Mouse (Mus musculus) midbrain, embryonic 14.5 days (tissue): ENCODE results near the gene Trpc3. TPM values are rescaled to one million over a fixed set of nuclear protein-coding genes. Genes with fewer than 3 reads are reported as not detected.

Source experiments
- polyA plus RNA-seq: library from polyadenylated mRNA; unstranded; fragments of >200 nt; fragmentation: Nextera tagmentation; extraction: Ambion mirVana; gene quantifications from 2 replicates; pipeline ENCODE4 v1.2.1, GENCODE M21; 2014

Trpc3 gene
- polyA plus RNA-seq, 1 experiment from 2014 or later, result 7.8 TPM

Other genes starting within 250 kb of the Trpc3 start
- gene Anxa5, start 214.3 kb downstream of the Trpc3 start, polyA plus RNA-seq, result 19.8 and 49.1 TPM in 2 replicates
- 0.24 TPM in 1 of 2 replicates, not detected in the other for gene 1810062G17Rik, start 214.2 kb downstream of the Trpc3 start, polyA plus RNA-seq
- gene Gm11549, start 168.4 kb downstream of the Trpc3 start, polyA plus RNA-seq, result 0.21 and 0.27 TPM in 2 replicates
- gene Exosc9, start 137.6 kb downstream of the Trpc3 start, polyA plus RNA-seq, result 83.2 and 85.5 TPM in 2 replicates
- 24.7 and 55.1 TPM in 2 replicates for gene Ccna2, start 118.0 kb downstream of the Trpc3 start, polyA plus RNA-seq
- gene Bbs7, start 76.7 kb downstream of the Trpc3 start, polyA plus RNA-seq, result 14.2 and 21.6 TPM in 2 replicates
- 83.2 and 107 TPM in 2 replicates for gene 4932438A13Rik, start 172.9 kb upstream of the Trpc3 start, polyA plus RNA-seq